Mouse (Mus musculus): ENCODE data around the gene Ppt2.

DNA sequence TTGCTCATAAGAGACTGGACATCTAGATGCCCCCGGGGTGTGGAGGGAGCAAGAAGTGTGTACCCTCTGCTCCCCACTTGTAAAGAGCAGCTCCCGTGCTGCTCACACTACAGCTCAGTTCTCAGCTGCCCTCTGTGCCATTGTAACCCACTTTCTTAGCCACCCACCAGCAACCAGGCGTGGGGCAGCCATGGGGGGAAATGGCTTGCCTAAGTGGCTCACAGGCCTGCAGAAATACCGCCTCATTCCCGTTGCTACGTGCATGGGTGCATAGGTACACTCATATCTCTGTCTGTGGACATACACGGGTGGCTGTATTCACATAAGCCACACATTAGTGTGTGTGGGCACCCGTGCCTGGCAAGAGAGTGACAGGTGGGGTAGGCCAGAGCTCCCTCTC is 34.7 kb upstream of the Ppt2 start:
- no peak for TF ChIP-seq CTCF (IDR thresholded peaks at IDR 0.05; ENCODE audit: low read depth)
- no peak for TF ChIP-seq EP300 (IDR thresholded peaks at IDR 0.05; ENCODE audit: low read depth)
